Comparison of ENCODE assay signal across 8 mouse cellular contexts in the genomic region with DNA sequence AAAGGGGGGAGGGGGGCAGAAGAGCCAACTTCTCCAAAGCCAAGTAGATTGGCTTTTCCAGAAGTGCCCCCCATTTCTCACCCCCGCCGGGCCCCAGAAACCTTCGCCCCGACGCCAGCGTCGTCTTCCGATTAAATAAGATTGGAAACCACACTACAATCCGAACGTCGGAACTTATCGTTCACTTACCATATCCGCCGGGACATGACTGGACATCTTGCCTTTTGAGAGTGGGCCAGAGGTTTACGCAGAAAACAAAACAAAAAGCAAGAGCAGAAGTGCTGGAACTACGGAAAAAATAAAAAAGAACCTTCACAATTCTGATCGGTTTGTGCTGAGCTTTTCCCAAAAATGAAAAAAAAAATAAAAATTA. TPM values are rescaled to one million over a fixed set of nuclear protein-coding genes. Genes with fewer than 3 reads are reported as not detected.
A peak's percentile ranks its signal among the peaks of the same experiment; 100 is the strongest.
DNase-seq lines count a peak whose midpoint lies in the region; ATAC-seq and TF ChIP-seq lines count a peak whose summit lies in the region.

No protein-coding gene starts in this region.

- ATAC-seq in heart, embryonic 13.5 days (ENCODE audit: extremely low read depth, insufficient number of reproducible peaks, low FRiP score, low TSS enrichment) = no peak
- no peak for ATAC-seq in midbrain, embryonic 12.5 days (ENCODE audit: low FRiP score, low read depth)
- no peak for ATAC-seq in frontal cortex, adult (ENCODE audit: low TSS enrichment)

- H3K27me3 ChIP-seq in heart, embryonic 13.5 days (replicated peaks) = no peaks in the 10 kb centered on the region
- peaks cover 18% of the 10 kb centered on the region for H3K27me3 ChIP-seq in midbrain, embryonic 12.5 days

- no peaks in the 10 kb centered on the region for H3K36me3 ChIP-seq in heart, embryonic 13.5 days
- no peaks in the 10 kb centered on the region for H3K36me3 ChIP-seq in midbrain, embryonic 12.5 days

- no peak for TF ChIP-seq CTCF in brain, embryonic 14.5 days (IDR thresholded peaks at IDR 0.05; ENCODE audit: borderline replicate concordance, extremely low read depth, insufficient read depth, insufficient read length)

- under 1% methylated on average over 17 of the region's 17 CpGs for WGBS in heart, embryonic 13.5 days
- WGBS in midbrain, embryonic 12.5 days = under 1% methylated on average over 17 of the region's 17 CpGs

- H3K4me1 ChIP-seq in heart, embryonic 13.5 days = peaks cover 66% of the 10 kb centered on the region
- peaks cover 56% of the 10 kb centered on the region for H3K4me1 ChIP-seq in midbrain, embryonic 12.5 days

- H3K9ac ChIP-seq in heart, embryonic 13.5 days = peak overlapping the region; percentile 93
- peak overlapping the region; percentile 88 for H3K9ac ChIP-seq in midbrain, embryonic 12.5 days (replicated peaks)

- H3K4me3 ChIP-seq in heart, embryonic 13.5 days = peak overlapping the region; percentile 81
- peak overlapping the region; percentile 77 for H3K4me3 ChIP-seq in midbrain, embryonic 12.5 days

- peak overlapping the region; percentile 91 for H3K4me2 ChIP-seq in heart, embryonic 13.5 days
- peak overlapping the region; percentile 80 for H3K4me2 ChIP-seq in midbrain, embryonic 12.5 days (replicated peaks)

- H3K9me3 ChIP-seq in heart, embryonic 13.5 days = no peaks in the 10 kb centered on the region
- H3K9me3 ChIP-seq in midbrain, embryonic 12.5 days = no peaks in the 10 kb centered on the region

- peak; percentile 49 for DNase-seq in retina, postnatal 1 day
- DNase-seq in retina, embryonic 14.5 days (ENCODE audit: low spot score) = no peak
- DNase-seq in brain, embryonic 14.5 days (ENCODE audit: low read depth) = peak; percentile 57
- DNase-seq in kidney, postnatal 25 days = peak; percentile 39 to 43
- no peak for DNase-seq in urinary bladder, postnatal 10 days (ENCODE audit: low spot score)

- TF ChIP-seq POLR2A in brain, embryonic 14.5 days (IDR thresholded peaks at IDR 0.05; ENCODE audit: borderline replicate concordance, extremely low read depth, insufficient read depth, insufficient read length, poor library complexity, severe bottlenecking) = no peak

- H3K27ac ChIP-seq in heart, embryonic 13.5 days (replicated peaks) = peak overlapping the region; percentile 97
- H3K27ac ChIP-seq in midbrain, embryonic 12.5 days (replicated peaks) = peak overlapping the region; percentile 97

RNA-seq across cellular contexts. Expression of a gene that starts 0.8 kb away (rescaled TPM):
- polyA plus RNA-seq in brain, embryonic 14.5 days (2012; rRNA removed) = 37.2 and 44.5 TPM in 2 replicates
- polyA plus RNA-seq in heart, embryonic 13.5 days (2015; fragmentation: Nextera tagmentation; extraction: Ambion mirVana) = 55.0 and 59.1 TPM in 2 replicates
- polyA plus RNA-seq in midbrain, embryonic 12.5 days (2016; fragmentation: Nextera tagmentation; extraction: Ambion mirVana) = 78.0 and 79.7 TPM in 2 replicates

Comparison
In these comparisons a context has a peak if more than half of its experiments do, and no peak if none do; other contexts are left out.
1. DNase-seq: peak in retina, postnatal 1 day (single experiment), brain, embryonic 14.5 days (single experiment) and kidney, postnatal 25 days (2 of 2); none in retina, embryonic 14.5 days (single experiment) and urinary bladder, postnatal 10 days (single experiment).